ENCODE assay signal across 21 mouse cellular contexts in the genomic region with DNA sequence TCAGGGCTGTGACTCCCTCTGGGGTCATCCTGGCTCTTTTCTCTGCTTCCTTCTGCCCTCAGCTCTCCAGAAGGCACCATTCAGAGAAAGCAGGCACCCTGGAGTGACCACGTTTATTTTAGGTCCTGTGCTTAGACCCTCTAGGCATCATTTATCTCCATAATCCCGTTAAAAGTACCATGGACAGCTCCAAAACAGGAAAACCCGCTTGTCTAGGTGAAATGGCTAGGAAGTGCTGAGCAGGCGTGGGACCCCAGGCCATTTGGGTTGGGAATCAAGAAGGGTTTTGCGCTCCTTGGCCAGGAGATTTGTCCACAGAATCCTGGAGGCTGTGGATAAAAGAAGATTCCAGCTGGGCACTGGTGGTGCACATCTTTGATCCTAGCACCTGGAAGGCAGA. TPM values are rescaled to one million over a fixed set of nuclear protein-coding genes. Genes with fewer than 3 reads are reported as not detected.
DNase-seq lines count a peak whose midpoint lies in the region; ATAC-seq and TF ChIP-seq lines count a peak whose summit lies in the region.
"Had no signal": no experiment of that assay in that cellular context is flagged by ENCODE, and none has a peak within 500 bp of the region (broad histone marks: within the 10 kb centered on the region; RNA-seq: fewer than 3 reads in every experiment).

No protein-coding gene starts in this region.

- H3K4me1 ChIP-seq in lung, embryonic 14.5 days (ENCODE audit: insufficient read depth) = peaks cover 2% of the 10 kb centered on the region; the same call in 1 of the 2 replicates
- H3K4me1 ChIP-seq in ES-E14 (ENCODE audit: control insufficient read depth in 2 of 2, insufficient read depth in 2 of 2, low read length in 2 of 2, poor library complexity in 1 of 2) = peaks cover 0 to 24% of the 10 kb centered on the region in 2 experiments; a peak in 2 of 4 replicates

- no peak overlapping the region for H3K9ac ChIP-seq in lung, embryonic 14.5 days
- H3K9ac ChIP-seq in ES-E14 (ENCODE audit: insufficient read depth, low read depth, low read length, poor library complexity, severe bottlenecking) = no peak overlapping the region
- H3K9ac ChIP-seq: forebrain, embryonic 12.5 days; hindbrain, embryonic 12.5 days; intestine, embryonic 15.5 days had no signal

- 6% methylated on average over 5 of the region's 5 CpGs for WGBS in lung, embryonic 14.5 days

- H3K36me3 ChIP-seq in lung, embryonic 14.5 days (ENCODE audit: insufficient read depth) = peaks cover 8% of the 10 kb centered on the region; the same call in 1 of the 2 replicates
- no peaks in the 10 kb centered on the region for H3K36me3 ChIP-seq in ES-E14 (ENCODE audit: control insufficient read depth, insufficient read depth, low read length, poor library complexity, severe bottlenecking)
- H3K36me3 ChIP-seq: intestine, embryonic 15.5 days had no signal

- no peak for TF ChIP-seq CTCF in lung, embryonic 14.5 days (IDR thresholded peaks at IDR 0.05; ENCODE audit: low read depth)

- 0 out of 2 replicates have a peak, but pooled peaks cover 12% of the 10 kb centered on the region for H3K27me3 ChIP-seq in lung, embryonic 14.5 days (ENCODE audit: insufficient read depth, low read length)

- ATAC-seq in lung, embryonic 14.5 days (ENCODE audit: insufficient read depth) = no peak
- no peak for ATAC-seq in monocyte, adult 5-6 weeks (replicated peaks; ENCODE audit: insufficient number of reproducible peaks, low FRiP score, low TSS enrichment, poor library complexity, severe bottlenecking)
- ATAC-seq: intestine, embryonic 15.5 days had no signal

- no peak overlapping the region for H3K27ac ChIP-seq in lung, embryonic 14.5 days (ENCODE audit: low read depth)
- no peak overlapping the region for H3K27ac ChIP-seq in ES-E14 (ENCODE audit: insufficient read depth, low read depth, low read length, poor library complexity, severe bottlenecking)
- H3K27ac ChIP-seq: forebrain, embryonic 12.5 days; intestine, embryonic 15.5 days; stomach, postnatal 0 days had no signal

- DNase-seq in embryo, embryonic 10 days (ENCODE audit: low spot score) = peak; percentile 67
- DNase-seq in embryo, embryonic 9.5 days (ENCODE audit: extremely low spot score) = no peak
- peak; percentile 79 for DNase-seq in lung, embryonic 14.5 days
- no peak for DNase-seq in lung, postnatal 4 days
- DNase-seq in ES-E14 (ENCODE audit: low read depth, low spot score) = peak; percentile 58
- DNase-seq in embryo, embryonic 11 days = peak; percentile 65
- DNase-seq in layer of hippocampus, postnatal 25 days (ENCODE audit: extremely low spot score in 1 of 2, low spot score in 1 of 2) = no peak
- DNase-seq: adrenal gland, postnatal 14 days; cerebellum, adult 9-11 months; gastrocnemius, postnatal 14 days; kidney, adult 9 months; kidney, postnatal 4 days; liver; lung, adult 18-20 months; right cerebral cortex, adult 18-20 months had no signal

- H3K9me3 ChIP-seq in lung, embryonic 14.5 days (ENCODE audit: low read depth, low read length) = no peaks in the 10 kb centered on the region
- no peaks in the 10 kb centered on the region for H3K9me3 ChIP-seq in ES-E14 (ENCODE audit: control insufficient read depth, insufficient read depth, low read depth, low read length)
- H3K9me3 ChIP-seq: forebrain, embryonic 12.5 days; hindbrain, embryonic 12.5 days; intestine, embryonic 15.5 days had no signal

- H3K4me2 ChIP-seq in lung, embryonic 14.5 days = no peak overlapping the region
- H3K4me2 ChIP-seq: forebrain, embryonic 12.5 days; hindbrain, embryonic 12.5 days; intestine, embryonic 15.5 days had no signal

- in situ Hi-C loops in ES-E14 (cut with MboI; ENCODE audit: low sequenced_read_pairs in 2 of 2, unreplicated experiment in 2 of 2) = no loop called here

- no peak overlapping the region for H3K4me3 ChIP-seq in lung, embryonic 14.5 days (ENCODE audit: low read depth, low read length)
- no peak overlapping the region for H3K4me3 ChIP-seq in ES-E14 (ENCODE audit: insufficient read depth in 1 of 2, low read depth in 1 of 2, low read length in 2 of 2, poor library complexity in 1 of 2, severe bottlenecking in 1 of 2)
- H3K4me3 ChIP-seq: forebrain, embryonic 12.5 days; hindbrain, embryonic 12.5 days; intestine, embryonic 15.5 days had no signal

TF ChIP-seq in ES-E14, 5 proteins besides CTCF, POLR2A, EP300 and RAD21:
- TF ChIP-seq ZNF384 (IDR thresholded peaks at IDR 0.05; ENCODE audit: low read depth, low read length) (no peak), ZC3H11A (IDR thresholded peaks at IDR 0.05; ENCODE audit: borderline replicate concordance, low read depth, low read length) (0 out of 2 replicates have a peak, but pooled peaks have one; percentile 9), MAFK (IDR thresholded peaks at IDR 0.05; ENCODE audit: insufficient read depth, low read depth, low read length) (peak; percentile 82)

RNA-seq across cellular contexts. Expression of a gene that starts 17.1 kb away (rescaled TPM):
- 0.17 and 0.18 TPM in 2 replicates for polyA plus RNA-seq in lung, embryonic 14.5 days (2014; fragmentation: Nextera tagmentation; extraction: Ambion mirVana)
- total RNA-seq in ES-E14 (2012; rRNA removed) = 1.9 and 4.5 TPM in 2 replicates
- 0.85 TPM in 1 of 3 replicates, not detected in the others for total RNA-seq in monocyte, adult 5-6 weeks (2017)
- 100 to 1,000 TPM; 255 to 273 TPM for total RNA-seq in layer of hippocampus, postnatal 25 days (2021)
- total RNA-seq: megakaryocyte-erythroid progenitor cell, adult 5-6 weeks had no signal

RNA-seq across cellular contexts. Expression of a gene that starts 59.2 kb away (rescaled TPM):
- polyA plus RNA-seq in lung, embryonic 14.5 days (2014; fragmentation: Nextera tagmentation; extraction: Ambion mirVana) = 70.4 and 74.1 TPM in 2 replicates
- total RNA-seq in ES-E14 (2012; rRNA removed) = 22.4 and 32.3 TPM in 2 replicates
- total RNA-seq in monocyte, adult 5-6 weeks (2017) = 5.9 to 15.2 TPM (median 8.8 TPM) in 3 replicates
- 10 to 100 TPM; 30.1 to 37.1 TPM for total RNA-seq in layer of hippocampus, postnatal 25 days (2021)

RNA-seq across cellular contexts. Expression of a gene that starts 59.5 kb away (rescaled TPM):
- polyA plus RNA-seq in lung, embryonic 14.5 days (2014; fragmentation: Nextera tagmentation; extraction: Ambion mirVana) = 736 and 777 TPM in 2 replicates
- 963 and 1,094 TPM in 2 replicates for total RNA-seq in ES-E14 (2012; rRNA removed)
- 46.1 to 75.5 TPM (median 70.1 TPM) in 3 replicates for total RNA-seq in monocyte, adult 5-6 weeks (2017)
- 100 to 1,000 TPM; 391 to 441 TPM for total RNA-seq in layer of hippocampus, postnatal 25 days (2021)

Comparison
In these comparisons a context has a peak if more than half of its experiments do, and no peak if none do; other contexts are left out.
1. DNase-seq: peak in embryo, embryonic 10 days (single experiment), lung, embryonic 14.5 days (single experiment), ES-E14 (single experiment) and embryo, embryonic 11 days (single experiment); none in embryo, embryonic 9.5 days (single experiment), lung, postnatal 4 days (0 of 2) and layer of hippocampus, postnatal 25 days (0 of 2).
2. RNA of a gene that starts 17.1 kb away (total RNA-seq): 255 to 273 TPM in layer of hippocampus, postnatal 25 days; 1.9 to 4.5 TPM in ES-E14 and 0.85 TPM in monocyte, adult 5-6 weeks; every median in the first group is over 10 times any median in the second.